Mouse (Mus musculus) adrenal gland, postnatal 25 days (tissue): ENCODE measurements around the gene Mfsd12. TPM values are rescaled to one million over a fixed set of nuclear protein-coding genes. Genes with fewer than 3 reads are reported as not detected.

Experiments used
- DNase-seq: peaks from one replicate; pipeline ENCODE4 v3.0.0; 2021; ENCODE audit warnings: mixed read lengths
- total RNA-seq: library from RNA; stranded (reverse); gene quantifications from 2 replicates; pipeline ENCODE4 v1.2.3, GENCODE M21; 2021

Mfsd12 gene
- total RNA-seq, 1 experiment from 2014 or later = 21.6 TPM

DNA sequence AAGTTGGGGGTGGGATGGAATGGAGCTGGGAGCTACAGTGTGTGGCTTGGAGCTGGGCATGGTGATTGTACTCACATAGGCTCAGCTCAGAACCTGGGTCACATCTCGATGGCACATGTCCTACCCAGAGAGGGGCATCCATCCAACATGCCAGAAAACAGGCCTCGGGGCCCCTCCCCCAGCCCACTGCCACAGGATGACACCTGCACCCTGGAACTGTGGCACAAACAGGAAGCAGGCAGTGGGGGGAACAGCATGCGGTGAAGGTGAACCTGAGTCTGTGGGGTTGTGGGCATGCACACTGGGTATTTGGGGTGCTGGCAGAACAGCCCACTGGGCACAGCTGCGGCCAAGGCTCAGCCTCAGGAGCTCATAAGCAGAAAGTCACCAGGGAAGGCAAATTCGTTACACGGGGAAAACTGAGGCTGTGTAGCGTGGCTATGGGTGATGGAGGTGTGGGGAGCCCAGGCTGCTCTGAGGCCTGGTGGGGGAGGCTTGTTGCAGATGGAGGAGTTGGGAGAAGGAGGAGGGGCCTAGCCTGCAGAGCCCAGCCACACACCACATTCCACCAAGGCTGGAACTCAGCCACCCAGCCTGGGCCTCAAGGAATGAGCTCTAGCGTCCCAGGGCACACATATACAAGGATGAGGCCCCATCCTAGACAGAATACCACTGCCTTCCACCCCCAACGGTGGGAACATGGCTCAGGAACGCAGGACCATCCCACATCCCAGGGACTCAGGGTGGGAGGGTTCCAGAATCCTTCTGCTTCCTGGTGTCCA lies 27.9 kb upstream of the Mfsd12 start:
- DNase-seq = no peak

- DNase-seq = no peak
Measured at GRCm38 (mm10) chr10:81330007-81330406, 27.3 kb upstream of the Mfsd12 start.

DNA sequence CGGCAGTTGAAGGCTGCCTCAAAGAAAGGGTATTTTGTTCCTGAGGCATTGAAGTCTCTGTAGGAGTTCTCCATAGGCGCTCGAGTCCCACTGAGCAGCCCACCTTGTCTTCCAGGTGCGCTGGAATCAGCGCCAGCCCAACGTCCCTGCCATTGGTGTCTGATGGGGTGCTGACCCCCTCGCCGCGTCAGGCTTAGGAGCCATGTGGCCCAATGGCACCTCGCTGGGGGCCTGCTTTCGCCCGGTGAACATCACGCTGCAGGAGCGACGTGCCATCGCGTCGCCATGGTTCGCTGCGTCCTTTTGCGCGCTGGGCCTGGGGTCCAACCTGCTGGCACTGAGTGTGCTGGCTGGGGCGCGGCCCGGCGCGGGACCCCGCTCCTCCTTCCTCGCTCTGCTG lies 25.0 kb upstream of the Mfsd12 start:
- no peak for DNase-seq

GRCm38 (mm10) chr10:81334324-81334723 lies 23.0 kb upstream of the Mfsd12 start:
- DNase-seq = no peak

DNA sequence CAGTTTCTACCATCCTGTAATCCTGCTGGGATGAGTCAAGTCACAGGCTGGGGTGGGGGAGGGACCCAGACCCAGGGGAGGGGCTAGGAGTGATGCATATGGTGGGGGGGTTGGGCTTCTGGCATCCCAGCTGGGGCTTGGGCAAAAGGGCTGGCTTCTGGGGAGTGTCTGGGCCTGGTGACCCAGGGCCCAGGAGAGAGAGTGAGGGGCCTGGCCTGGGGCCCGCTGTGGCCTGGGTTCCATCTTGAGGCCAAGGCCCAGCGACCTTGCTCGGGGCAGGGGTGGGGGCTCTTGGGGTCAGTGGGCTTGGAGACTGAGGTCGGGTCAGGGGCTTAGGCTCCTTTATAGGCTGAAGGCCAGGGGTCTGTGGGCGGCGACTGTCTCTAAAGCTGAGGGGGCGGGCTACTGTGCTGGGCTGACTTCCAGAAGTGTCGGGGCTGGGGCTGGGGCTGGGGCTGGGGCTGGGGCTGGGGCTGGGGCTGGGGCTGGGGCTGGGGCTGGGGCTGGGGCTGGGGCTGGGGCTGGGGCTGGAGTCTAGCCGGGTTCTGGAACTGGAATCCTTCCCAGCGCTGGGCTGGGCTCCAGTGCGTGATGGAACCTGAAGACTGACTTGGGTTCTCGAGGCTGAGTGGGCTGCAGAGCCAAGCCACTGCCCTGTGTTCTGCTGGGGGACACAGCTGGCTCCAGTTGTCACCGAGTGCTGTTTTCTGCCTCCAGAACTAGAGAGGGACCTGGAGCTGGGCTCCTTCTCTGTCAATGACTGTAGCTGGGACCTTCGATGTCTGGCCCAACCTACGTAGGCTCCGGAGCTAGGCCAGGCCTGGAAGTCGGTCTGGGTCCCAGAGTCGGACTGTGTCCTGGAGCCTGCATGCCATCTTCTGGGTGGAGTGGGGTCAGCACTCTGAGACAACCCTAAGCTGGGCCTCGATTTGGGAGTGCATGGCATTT lies 21.6 kb upstream of the Mfsd12 start:
- DNase-seq = no peak

DNA sequence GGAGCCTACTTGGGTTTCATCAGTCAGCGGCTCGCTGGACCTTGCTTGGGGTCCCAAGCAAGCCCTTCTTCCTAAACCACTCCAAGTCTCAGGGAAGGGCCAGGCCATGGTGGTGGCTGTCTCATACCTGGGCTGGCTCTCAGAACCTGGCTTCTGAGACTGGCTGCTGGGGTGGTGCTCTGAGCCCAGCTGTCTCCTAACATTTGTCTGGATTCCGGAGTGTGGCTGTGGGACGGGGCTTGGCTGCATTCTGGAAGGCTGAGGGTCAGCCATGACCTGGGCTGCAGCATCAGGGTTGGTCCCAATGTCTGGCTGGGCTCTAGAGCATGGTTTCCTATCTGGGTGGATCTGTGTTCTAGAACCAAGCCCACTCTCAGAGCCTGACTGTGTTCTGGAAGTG lies 20.7 kb upstream of the Mfsd12 start:
- DNase-seq = no peak

DNA sequence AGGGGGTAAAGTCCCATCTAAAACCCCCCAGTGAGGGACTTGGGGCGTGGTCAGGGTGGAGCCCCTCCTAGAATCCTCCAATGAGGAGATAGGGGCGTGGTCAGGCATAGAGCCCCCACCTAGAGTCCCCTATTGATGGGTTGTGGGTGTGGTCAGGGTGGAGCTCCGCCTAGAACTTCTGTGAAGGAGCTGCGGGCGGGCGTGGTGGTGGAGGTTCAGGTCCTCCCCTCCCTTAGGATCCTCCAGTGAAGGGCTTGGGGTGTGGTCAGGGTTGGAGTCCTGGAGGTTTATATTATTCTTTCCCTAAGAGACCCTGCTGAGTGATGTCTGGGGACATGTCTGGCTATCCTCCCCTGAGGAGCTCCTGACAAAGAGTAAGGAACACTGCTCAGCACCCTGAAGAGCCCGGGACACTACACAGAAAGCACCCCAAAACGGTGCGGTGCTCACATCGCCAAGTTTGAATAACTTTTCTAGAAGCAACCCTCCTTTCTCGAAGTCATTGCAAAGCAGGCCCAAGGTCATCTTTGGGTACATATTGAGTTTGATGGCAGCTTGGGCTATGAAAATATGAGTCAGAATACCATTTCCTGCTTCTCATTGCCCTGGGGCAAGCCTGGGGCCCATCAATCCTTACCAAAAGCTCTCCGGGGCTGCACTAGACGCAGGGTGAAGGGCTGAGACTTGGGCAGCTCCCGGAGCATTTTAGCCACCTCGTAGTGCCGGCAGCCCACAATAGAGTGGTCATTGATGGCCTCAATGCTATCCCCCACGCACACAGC lies 16.5 kb upstream of the Mfsd12 start:
- DNase-seq = no peak

DNA sequence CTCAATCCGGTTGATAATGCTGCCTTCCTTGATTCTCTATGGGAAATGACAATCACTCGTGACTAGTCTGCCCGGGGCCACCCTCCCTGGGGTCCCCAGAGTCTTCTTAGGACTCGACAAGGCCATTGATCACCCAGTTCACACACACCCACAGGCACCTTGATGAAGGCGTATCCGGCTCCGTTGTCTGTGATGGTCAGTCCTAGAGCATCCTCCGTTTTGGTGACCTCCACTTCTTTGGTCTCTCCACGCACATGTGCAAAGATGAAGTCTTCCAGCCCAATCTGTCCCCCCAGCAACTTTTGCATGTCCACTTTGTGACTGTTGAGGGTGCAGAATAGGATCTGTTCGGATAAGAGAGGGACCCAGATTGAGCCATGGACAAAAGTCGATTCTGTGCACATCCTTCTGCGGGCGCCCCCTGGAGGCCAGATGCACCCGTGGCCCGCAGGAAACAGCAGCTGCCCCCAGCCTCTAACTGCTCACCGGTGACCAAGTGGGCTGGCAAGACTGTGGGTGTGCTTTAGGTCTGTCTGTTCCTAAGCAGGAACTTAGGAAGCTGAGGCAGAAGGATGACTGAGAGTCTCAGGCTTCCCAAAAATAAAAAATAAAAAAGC lies 15.8 kb upstream of the Mfsd12 start:
- peak; percentile 83 for DNase-seq

DNA sequence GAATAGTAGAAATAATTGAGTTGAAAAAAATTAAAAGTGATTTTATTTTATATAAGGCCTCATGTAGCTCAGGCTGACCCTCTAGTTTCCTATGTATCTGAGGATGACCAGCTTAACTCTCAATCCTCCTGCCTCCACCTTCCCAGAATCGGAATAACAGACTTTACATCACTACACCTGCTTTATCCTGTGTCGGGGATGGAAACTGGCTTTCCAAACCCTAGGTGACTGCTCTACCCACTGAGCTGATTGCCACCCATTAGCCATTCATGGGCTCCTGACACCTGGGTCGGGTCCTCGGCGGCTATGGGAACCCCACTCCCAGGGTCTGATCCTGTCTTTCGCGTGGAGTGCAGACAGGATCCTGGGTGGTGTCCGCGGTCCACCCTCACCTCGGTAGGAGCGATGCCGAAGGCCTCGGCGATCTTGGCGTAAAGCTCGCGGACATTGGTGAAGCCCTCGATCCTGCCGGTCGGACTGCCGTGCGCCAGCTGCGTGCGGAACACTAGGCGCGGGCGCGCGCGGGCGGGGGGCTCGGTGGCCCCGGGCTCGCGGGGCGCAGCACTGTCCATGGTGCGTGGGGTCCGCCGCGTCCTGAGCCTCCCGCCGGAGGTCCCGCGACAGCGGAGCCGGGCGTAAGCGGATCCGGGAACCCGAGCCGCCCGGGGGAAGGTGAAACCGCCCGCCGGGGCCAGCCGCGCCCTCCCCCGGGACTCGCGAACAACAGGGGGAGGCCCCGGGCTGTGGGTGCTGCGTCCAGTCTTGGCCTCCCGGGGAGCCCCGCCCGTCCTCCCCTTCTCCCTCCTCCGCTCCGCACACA lies 14.4 kb upstream of the Mfsd12 start, which contains the start of gene Gipc3:
Gipc3 (minus strand) TSS at position 581 of the 820 bp plus-strand sequence.
- peak; percentile 50 for DNase-seq

- DNase-seq = peak; percentile 56
Measured at GRCm38 (mm10) chr10:81344421-81345161, 12.7 kb upstream of the Mfsd12 start.

GRCm38 (mm10) chr10:81345162-81345534 lies 12.1 kb upstream of the Mfsd12 start:
- DNase-seq = no peak

DNA sequence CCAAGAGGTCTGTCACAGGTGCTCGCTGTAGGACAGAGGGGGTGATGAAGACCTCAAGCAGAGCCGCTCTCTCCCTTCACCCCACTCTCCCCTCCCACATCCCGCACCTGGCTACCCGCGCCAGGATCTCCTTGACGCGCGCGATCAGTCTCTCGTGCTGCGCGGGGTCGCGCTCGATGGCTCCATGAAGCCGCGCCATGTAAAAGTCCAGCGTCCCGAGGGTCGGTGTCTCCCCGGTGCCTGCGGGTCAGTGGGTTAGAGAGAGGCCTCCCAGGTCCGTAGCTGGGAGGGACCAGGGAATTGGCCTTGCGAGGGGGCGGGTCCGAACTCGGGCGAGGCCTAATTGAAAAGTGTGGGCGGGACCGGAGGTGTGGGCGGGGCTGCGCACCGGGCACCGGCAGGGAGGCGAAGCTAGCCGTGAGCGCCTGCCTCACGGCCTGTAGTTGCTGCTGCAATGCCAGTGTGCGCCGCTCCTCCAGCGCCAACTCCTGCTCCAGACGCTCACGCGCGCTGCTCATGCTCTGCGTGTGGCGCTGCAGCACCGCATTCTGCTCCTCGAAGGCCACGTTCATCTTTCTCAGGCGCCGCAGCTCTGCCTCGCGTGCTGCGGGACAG lies 10.7 kb upstream of the Mfsd12 start:
- DNase-seq = peak; percentile 89

- peak; percentile 47 for DNase-seq
Measured at GRCm38 (mm10) chr10:81349146-81349545, 8.1 kb upstream of the Mfsd12 start.

- DNase-seq = no peak
Measured at GRCm38 (mm10) chr10:81349961-81350350, 7.3 kb upstream of the Mfsd12 start.

- DNase-seq = peak; percentile 99
Measured at GRCm38 (mm10) chr10:81350351-81351063, 6.8 kb upstream of the Mfsd12 start, which contains the start of gene Hmg20b. Gene Hmg20b (minus strand): TSS chr10:81350480.

DNA sequence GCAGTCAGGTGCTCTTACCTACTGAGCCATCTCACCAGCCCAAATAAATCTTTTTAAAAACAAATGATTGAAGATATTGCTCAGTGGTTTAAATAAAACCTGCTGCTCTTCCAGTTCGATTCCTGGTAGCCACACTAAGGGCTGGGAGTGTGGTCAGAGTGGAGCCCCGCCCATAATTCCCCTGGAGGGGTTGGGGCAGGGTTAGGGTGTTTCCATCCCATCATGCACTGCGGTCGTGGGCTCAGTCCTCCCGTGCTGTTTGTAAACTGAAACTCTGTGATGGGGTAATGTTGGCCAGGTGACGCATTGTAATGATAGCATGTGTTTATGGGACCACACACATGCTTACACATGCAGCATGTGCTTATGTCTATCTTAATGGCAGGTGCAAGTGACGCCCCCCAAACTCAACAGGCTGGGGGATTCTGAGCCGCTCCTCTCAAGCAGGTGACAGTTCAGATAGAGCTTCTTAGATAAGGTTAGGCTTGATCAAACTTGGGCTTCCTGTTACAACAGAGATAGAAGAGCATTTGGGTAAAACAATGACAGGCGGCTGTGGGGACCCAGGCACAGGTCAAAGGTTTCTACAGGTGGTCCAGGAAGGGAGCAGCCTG lies 5.5 kb upstream of the Mfsd12 start:
- no peak for DNase-seq

- no peak for DNase-seq
Measured at GRCm38 (mm10) chr10:81354738-81355477, 2.4 kb upstream of the Mfsd12 start.

- DNase-seq = no peak
Measured at GRCm38 (mm10) chr10:81355533-81355932, 1.8 kb upstream of the Mfsd12 start.
